Mouse (Mus musculus) kidney, postnatal 0 days (tissue): ENCODE data around the gene Fam47e. TPM values are rescaled to one million over a fixed set of nuclear protein-coding genes. Genes with fewer than 3 reads are reported as not detected.

Source experiments
- ATAC-seq: fragments of 200-750 bp; cut with Nextera tagmentation; replicated peaks from 2 replicates; pipeline ENCODE4 v1.8.0; 2017; ENCODE audit warnings: low read depth, moderate number of reproducible peaks, moderate TSS enrichment, moderate library complexity; ENCODE audit not compliant: low FRiP score
- DNase-seq: peaks from one replicate; pipeline ENCODE4 v3.0.0-alpha.2; 2016; ENCODE audit warnings: low spot score
- H3K27ac ChIP-seq: fragments of 300-500 bp; sonication (generic); 2 replicates; pipeline ENCODE4 v1.5.1; 2014; ENCODE audit warnings: mild to moderate bottlenecking
- H3K27me3 ChIP-seq: fragments of 300-500 bp; sonication (generic); 2 replicates; pipeline ENCODE4 v1.6.1; 2014; ENCODE audit warnings: low read length, mixed read lengths; ENCODE audit not compliant: insufficient read depth
- H3K36me3 ChIP-seq: fragments of 300-500 bp; sonication (generic); 2 replicates; pipeline ENCODE4 v1.6.1; 2014; ENCODE audit warnings: low read length, mixed read lengths; ENCODE audit not compliant: insufficient read depth
- H3K4me1 ChIP-seq: fragments of 300-500 bp; sonication (generic); replicated peaks from 2 replicates; pipeline ENCODE4 v1.6.1; 2014; ENCODE audit warnings: antibody characterized with exemption, low read length, mixed read lengths; ENCODE audit not compliant: insufficient read depth
- H3K4me2 ChIP-seq: fragments of 300-500 bp; sonication (generic); 2 replicates; pipeline ENCODE4 v1.6.1; 2014; ENCODE audit warnings: mild to moderate bottlenecking, low read length, moderate library complexity, mixed read lengths
- H3K4me3 ChIP-seq: fragments of 300-500 bp; sonication (generic); replicated peaks from 2 replicates; pipeline ENCODE4 v1.5.1; 2014; ENCODE audit warnings: low read depth, low read length
- H3K9ac ChIP-seq: fragments of 300-500 bp; sonication (generic); 2 replicates; pipeline ENCODE4 v1.6.1; 2014; ENCODE audit warnings: low read depth, low read length
- H3K9me3 ChIP-seq: fragments of 300-500 bp; sonication (generic); replicated peaks from 2 replicates; pipeline ENCODE4 v1.6.1; 2016; ENCODE audit warnings: low read length, inconsistent platforms, mixed read lengths
- CTCF ChIP-seq: IDR thresholded peaks from 2 replicates; pipeline ENCODE4 v1.5.1; 2016; ENCODE audit warnings: antibody characterized with exemption, low read depth, mild to moderate bottlenecking, moderate library complexity
- WGBS: fragments of 180-500 bp; shearing (Covaris S2); extraction: QIAGEN DNeasy Blood & Tissue Kit; methylation state at CpG from one replicate; pipeline ENCODE4 v1.1.7; 2014; 5-methylcytosine and 5-hydroxymethylcytosine counted together
- polyA plus RNA-seq: library from polyadenylated mRNA; unstranded; fragments of >200 nt; fragmentation: Nextera tagmentation; extraction: Ambion mirVana; gene quantifications from 2 replicates; pipeline ENCODE4 v1.2.1, GENCODE M21; 2015

The Fam47e gene
- polyA plus RNA-seq, 1 experiment from 2014 or later, result 0.25 TPM

DNA sequence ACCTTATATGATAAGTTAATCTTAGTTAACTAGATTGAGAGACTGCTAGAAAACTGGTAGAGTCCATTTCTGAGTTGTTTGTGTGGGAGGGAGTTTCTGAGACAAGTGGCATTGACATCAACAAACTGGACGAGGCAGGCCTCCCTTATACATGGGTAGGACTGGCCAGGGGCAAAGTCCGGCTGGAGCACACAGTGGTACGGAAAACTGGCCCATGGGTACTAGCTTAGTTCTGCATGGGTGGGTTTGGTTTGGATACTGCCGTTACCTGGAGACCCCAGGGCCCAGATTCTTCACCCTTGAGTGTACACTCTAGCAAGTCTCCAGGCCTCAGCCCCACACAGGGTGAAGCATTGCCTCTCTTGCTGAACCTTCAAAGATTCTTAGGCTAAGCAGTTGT, 57.9 kb downstream of the Fam47e start:
- H3K4me1 ChIP-seq, result no peaks in the 10 kb centered on the region
- H3K27ac ChIP-seq, result no peak overlapping the region
- H3K4me2 ChIP-seq, result no peak overlapping the region
- H3K9me3 ChIP-seq, result no peaks in the 10 kb centered on the region
- WGBS, result 78% methylated on average over 4 of the region's 4 CpGs
- ATAC-seq (peak; percentile 78; the same call in 1 of the 2 replicates), DNase-seq (no peak)
- no peaks in the 10 kb centered on the region for H3K36me3 ChIP-seq
- no peak overlapping the region for H3K9ac ChIP-seq
- no peak overlapping the region for H3K4me3 ChIP-seq
- no peak for TF ChIP-seq CTCF
- H3K27me3 ChIP-seq, result no peaks in the 10 kb centered on the region

DNA sequence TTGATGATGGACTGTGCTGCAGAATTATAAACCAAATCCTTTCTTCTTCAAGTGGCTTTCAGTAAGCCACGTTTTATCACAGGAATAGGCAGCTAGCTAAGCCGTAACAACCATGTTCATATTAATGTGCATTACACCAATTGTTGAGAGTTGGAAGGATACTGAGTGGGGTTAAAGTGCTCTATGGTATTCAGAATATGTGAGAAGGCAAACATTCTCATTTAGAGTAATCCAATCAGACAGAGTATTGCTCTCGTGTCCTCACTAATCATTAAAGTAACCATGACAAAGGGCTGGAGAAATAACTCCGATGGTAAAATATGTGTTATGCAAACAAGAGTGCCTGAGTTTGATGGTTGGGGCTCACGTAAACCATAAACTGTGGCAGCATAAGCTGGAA, 67.0 kb downstream of the Fam47e start:
- no peak for ATAC-seq
- no peaks in the 10 kb centered on the region for H3K36me3 ChIP-seq
- no peak overlapping the region for H3K4me2 ChIP-seq
- H3K9ac ChIP-seq, result no peak overlapping the region
- no peak for DNase-seq
- TF ChIP-seq CTCF, result no peak
- H3K4me3 ChIP-seq, result no peak overlapping the region
- H3K27ac ChIP-seq, result no peak overlapping the region
- no peaks in the 10 kb centered on the region for H3K27me3 ChIP-seq
- no peaks in the 10 kb centered on the region for H3K9me3 ChIP-seq
- H3K4me1 ChIP-seq, result no peaks in the 10 kb centered on the region
- WGBS, result 59% methylated on average over 5 of the region's 5 CpGs

DNA sequence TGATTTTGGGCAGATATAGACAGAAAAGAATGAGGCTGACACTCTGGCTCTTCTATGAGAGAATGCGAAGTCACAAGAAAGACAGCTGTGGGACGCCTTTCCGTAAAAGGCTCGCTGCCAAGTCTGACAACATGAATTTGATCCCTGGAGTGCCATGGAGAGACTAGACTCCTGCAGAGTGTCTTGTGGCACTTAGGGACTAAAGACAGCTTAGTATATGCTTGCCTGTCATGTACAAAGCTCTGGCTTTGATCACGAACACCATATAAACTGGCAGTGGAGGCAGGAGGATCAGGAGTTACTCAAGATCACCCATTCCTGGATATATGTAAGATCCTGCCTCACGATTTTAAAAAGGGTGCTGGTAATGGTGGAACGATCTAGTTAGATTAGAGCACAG, 73.0 kb downstream of the Fam47e start:
- Histone ChIP-seq H3K4me1 (no peaks in the 10 kb centered on the region), H3K9ac (no peak overlapping the region), H3K4me2 (no peak overlapping the region), H3K9me3 (no peaks in the 10 kb centered on the region), H3K36me3 (no peaks in the 10 kb centered on the region), H3K4me3 (no peak overlapping the region), H3K27me3 (no peaks in the 10 kb centered on the region), H3K27ac (no peak overlapping the region)
- 73% methylated on average over 7 of the region's 7 CpGs for WGBS
- DNase-seq (no peak), ATAC-seq (no peak)
- TF ChIP-seq CTCF, result no peak

DNA sequence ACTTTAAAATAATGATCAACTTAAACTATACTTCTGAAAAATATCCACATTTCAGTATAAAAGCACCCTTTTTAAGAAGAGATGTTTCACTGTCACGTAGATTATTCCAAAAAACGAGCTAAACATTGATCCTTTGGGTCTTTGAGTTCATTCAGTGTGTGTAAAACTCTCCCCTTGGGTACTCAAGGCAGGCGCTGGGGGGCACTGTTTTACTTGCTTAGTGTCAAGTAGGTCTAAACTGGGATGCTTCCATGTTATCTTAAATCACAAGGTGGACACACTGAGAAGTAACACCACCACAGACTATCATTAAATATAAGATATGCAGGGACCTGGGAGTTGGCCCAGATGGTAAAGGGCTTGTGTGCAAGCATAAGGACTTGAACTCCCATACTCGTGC, 78.7 kb downstream of the Fam47e start:
- peak; percentile 13; the same call in 1 of the 2 replicates for TF ChIP-seq CTCF
- Histone ChIP-seq H3K27ac (no peak overlapping the region), H3K4me3 (no peak overlapping the region), H3K9me3 (no peaks in the 10 kb centered on the region), H3K9ac (no peak overlapping the region), H3K27me3 (no peaks in the 10 kb centered on the region), H3K4me2 (no peak overlapping the region), H3K4me1 (no peaks in the 10 kb centered on the region), H3K36me3 (no peaks in the 10 kb centered on the region)
- DNase-seq, result no peak
- WGBS, result 64% methylated on average over 4 of the region's 4 CpGs
- ATAC-seq, result no peak

DNA sequence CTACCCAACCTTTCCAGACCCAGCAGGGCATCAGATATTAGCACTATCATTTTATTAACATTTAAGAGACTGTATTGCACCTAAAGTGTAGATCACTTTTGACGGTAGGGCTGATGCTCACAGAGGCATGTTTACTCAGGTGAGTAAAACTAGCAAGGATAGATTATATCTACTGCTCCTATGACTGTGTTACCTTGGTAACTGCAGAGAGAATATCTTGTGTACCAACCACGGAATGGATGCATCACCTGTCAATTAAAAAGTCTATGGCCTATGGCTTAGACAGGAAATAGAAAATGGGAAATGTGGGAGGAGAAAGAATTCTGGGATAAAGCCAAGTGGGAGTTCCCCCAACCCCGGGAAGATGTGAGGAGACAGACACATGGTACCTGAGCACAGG, 80.0 kb downstream of the Fam47e start:
- no peaks in the 10 kb centered on the region for H3K27me3 ChIP-seq
- H3K27ac ChIP-seq, result no peak overlapping the region
- H3K9me3 ChIP-seq, result no peaks in the 10 kb centered on the region
- H3K36me3 ChIP-seq, result no peaks in the 10 kb centered on the region
- 72% methylated on average over 3 of the region's 3 CpGs for WGBS
- H3K9ac ChIP-seq, result no peak overlapping the region
- DNase-seq (no peak), ATAC-seq (no peak)
- H3K4me2 ChIP-seq, result no peak overlapping the region
- no peak overlapping the region for H3K4me3 ChIP-seq
- H3K4me1 ChIP-seq, result no peaks in the 10 kb centered on the region
- TF ChIP-seq CTCF, result no peak

DNA sequence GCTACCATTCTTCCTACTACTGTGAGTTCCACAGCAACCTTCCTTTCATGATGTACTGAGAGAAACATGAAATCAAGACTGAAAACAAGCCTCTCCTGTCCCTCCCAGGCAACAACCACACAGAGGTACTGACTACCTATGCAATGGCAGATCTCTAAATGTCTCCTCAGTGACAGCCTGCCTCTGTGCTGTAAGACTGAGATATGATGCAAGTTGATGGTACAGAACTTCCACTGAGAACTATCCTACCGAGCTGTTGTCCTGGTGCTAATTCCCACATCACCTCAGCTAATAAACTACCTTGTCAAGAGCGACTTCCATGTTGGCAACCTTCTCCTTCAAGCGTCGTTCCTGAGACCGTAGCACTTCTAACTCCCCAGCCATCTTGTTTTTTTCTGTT, 81.0 kb downstream of the Fam47e start:
- TF ChIP-seq CTCF, result no peak
- Histone ChIP-seq H3K27ac (no peak overlapping the region), H3K4me2 (no peak overlapping the region), H3K9me3 (no peaks in the 10 kb centered on the region), H3K4me3 (no peak overlapping the region), H3K9ac (no peak overlapping the region), H3K27me3 (no peaks in the 10 kb centered on the region), H3K4me1 (no peaks in the 10 kb centered on the region), H3K36me3 (no peaks in the 10 kb centered on the region)
- 74% methylated on average over 5 of the region's 5 CpGs for WGBS
- no peak for DNase-seq
- no peak for ATAC-seq

DNA sequence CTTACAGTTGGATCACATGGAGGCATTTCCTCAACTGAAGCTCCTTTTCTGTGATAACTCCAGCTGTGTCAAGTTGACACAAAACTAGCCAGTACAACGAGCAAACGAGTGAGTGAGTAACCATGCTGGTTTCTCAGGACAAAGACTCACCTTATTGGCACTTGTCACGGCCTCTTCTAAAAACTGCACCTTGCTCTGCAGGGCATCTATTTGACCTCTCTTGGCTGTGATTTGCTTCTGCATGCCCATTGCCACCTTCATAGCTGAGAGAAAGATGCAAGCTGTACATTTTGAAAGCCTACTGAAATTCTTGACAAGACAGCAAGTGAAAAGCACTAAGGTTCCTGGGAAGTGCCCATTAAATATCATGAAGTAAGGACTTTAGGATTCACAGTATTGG, 86.0 kb downstream of the Fam47e start:
- Histone ChIP-seq H3K4me2 (no peak overlapping the region), H3K27ac (no peak overlapping the region), H3K9ac (no peak overlapping the region), H3K36me3 (no peaks in the 10 kb centered on the region), H3K4me3 (no peak overlapping the region), H3K9me3 (no peaks in the 10 kb centered on the region), H3K4me1 (no peaks in the 10 kb centered on the region), H3K27me3 (no peaks in the 10 kb centered on the region)
- WGBS, result 85% methylated on average over 3 of the region's 3 CpGs
- ATAC-seq (no peak), DNase-seq (no peak)
- TF ChIP-seq CTCF, result no peak

Other genes starting within 250 kb of the Fam47e start
- 33.8 and 34.8 TPM in 2 replicates for gene Sdad1, start 244.6 kb upstream of the Fam47e start, polyA plus RNA-seq
- 0.08 and 0.13 TPM in 2 replicates for gene Cxcl9, start 227.0 kb upstream of the Fam47e start, polyA plus RNA-seq
- gene Art3, start 223.2 kb upstream of the Fam47e start, polyA plus RNA-seq, result 8.0 and 9.2 TPM in 2 replicates
- gene Cxcl10, start 206.2 kb upstream of the Fam47e start, polyA plus RNA-seq, result 3.4 and 3.8 TPM in 2 replicates
- 37.3 and 40.4 TPM in 2 replicates for gene Nup54, start 119.8 kb upstream of the Fam47e start, polyA plus RNA-seq
- 9.1 and 10.2 TPM in 2 replicates for gene Scarb2, start 48.2 kb upstream of the Fam47e start, polyA plus RNA-seq
- gene Stbd1, start 48.0 kb downstream of the Fam47e start, polyA plus RNA-seq, result 25.7 and 27.8 TPM in 2 replicates
- gene Ccdc158, start 120.2 kb downstream of the Fam47e start, polyA plus RNA-seq, result 1.1 TPM in 2 replicates
- gene Shroom3, start 128.4 kb downstream of the Fam47e start, polyA plus RNA-seq, result 5.5 and 6.7 TPM in 2 replicates